9 mouse cellular contexts compared by ENCODE assay signal in the genomic region with DNA sequence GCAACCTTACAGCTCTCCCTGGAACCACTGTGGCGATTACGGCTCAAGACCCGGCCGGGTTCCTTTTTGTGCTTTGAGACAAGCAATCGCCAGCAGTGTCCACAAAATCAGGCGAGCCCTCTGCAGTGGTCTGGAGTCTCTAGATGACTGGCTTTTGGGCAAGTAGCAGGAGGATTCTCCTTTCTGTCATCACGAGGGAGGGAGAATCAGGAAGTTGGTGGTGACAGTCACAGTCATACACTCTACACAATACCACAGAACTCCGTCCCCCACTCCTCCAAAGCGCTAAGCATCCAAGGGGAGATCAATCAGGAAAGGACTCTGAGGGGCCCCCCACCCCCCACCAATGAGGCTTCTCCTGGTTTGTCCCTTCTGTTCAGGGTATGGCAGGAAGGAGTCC. TPM values are rescaled to one million over a fixed set of nuclear protein-coding genes. Genes with fewer than 3 reads are reported as not detected.
DNase-seq lines count a peak whose midpoint lies in the region; ATAC-seq and TF ChIP-seq lines count a peak whose summit lies in the region.
"Had no signal": no experiment of that assay in that cellular context is flagged by ENCODE, and none has a peak within 500 bp of the region (broad histone marks: within the 10 kb centered on the region; RNA-seq: fewer than 3 reads in every experiment).

No protein-coding gene starts in this region.

- DNase-seq in layer of hippocampus, adult 2 months (ENCODE audit: low spot score in 2 of 2), result no peak
- no peak for DNase-seq in layer of hippocampus, adult 9-11 months
- DNase-seq in embryonic facial prominence, embryonic 10.5 days (ENCODE audit: low spot score), result no peak
- DNase-seq in limb, embryonic 11.5 days (ENCODE audit: low spot score), result no peak
- DNase-seq in cerebellum, adult 18-20 months, result no peak
- no peak for DNase-seq in cerebellum, adult 9-11 months

- peak overlapping the region; percentile 35 for H3K4me2 ChIP-seq in limb, embryonic 11.5 days (ENCODE audit: low read depth, severe bottlenecking)
- peak overlapping the region; percentile 60 for H3K4me2 ChIP-seq in neural tube, embryonic 13.5 days

- H3K4me1 ChIP-seq in embryonic facial prominence, embryonic 10.5 days, result peaks cover 17% of the 10 kb centered on the region
- 0 out of 2 replicates have a peak, but pooled peaks cover 2% of the 10 kb centered on the region for H3K4me1 ChIP-seq in limb, embryonic 11.5 days (ENCODE audit: control insufficient read depth, insufficient read depth, low read length)
- H3K4me1 ChIP-seq in neural tube, embryonic 13.5 days (replicated peaks), result peaks cover 11% of the 10 kb centered on the region

- no peak overlapping the region for H3K9ac ChIP-seq in limb, embryonic 11.5 days (ENCODE audit: low read length)
- peak overlapping the region; percentile 50; the same call in 1 of the 2 replicates for H3K9ac ChIP-seq in neural tube, embryonic 13.5 days

- peak overlapping the region; percentile 38 for H3K4me3 ChIP-seq in layer of hippocampus, adult 2 months
- peak overlapping the region; percentile 57 for H3K4me3 ChIP-seq in embryonic facial prominence, embryonic 10.5 days
- H3K4me3 ChIP-seq in limb, embryonic 11.5 days (ENCODE audit: low read depth, low read length), result peak overlapping the region; percentile 27
- H3K4me3 ChIP-seq in neural tube, embryonic 13.5 days, result peak overlapping the region; percentile 36
- H3K4me3 ChIP-seq: myocyte had no signal

- WGBS in embryonic facial prominence, embryonic 10.5 days, result 30% methylated on average over 9 of the region's 9 CpGs
- WGBS in limb, embryonic 11.5 days, result 29% methylated on average over 9 of the region's 9 CpGs
- 24% methylated on average over 9 of the region's 9 CpGs for WGBS in neural tube, embryonic 13.5 days

- ATAC-seq in limb, embryonic 11.5 days (ENCODE audit: insufficient number of reproducible peaks, low FRiP score, low TSS enrichment, low read depth), result no peak
- ATAC-seq in neural tube, embryonic 13.5 days (ENCODE audit: low read depth), result no peak
- ATAC-seq in inflammation-experienced regulatory T-cells, adult 6 months, result no peak

- peaks cover 70% of the 10 kb centered on the region for H3K27me3 ChIP-seq in embryonic facial prominence, embryonic 10.5 days (replicated peaks; ENCODE audit: low read depth, poor library complexity, severe bottlenecking)
- peaks cover 38% of the 10 kb centered on the region for H3K27me3 ChIP-seq in limb, embryonic 11.5 days (ENCODE audit: control insufficient read depth, insufficient read depth, low read length)
- H3K27me3 ChIP-seq in neural tube, embryonic 13.5 days, result peaks cover 58% of the 10 kb centered on the region

- H3K27ac ChIP-seq in layer of hippocampus, adult 2 months, result peak overlapping the region; percentile 70; the same call in 1 of the 2 replicates
- no peak overlapping the region for H3K27ac ChIP-seq in embryonic facial prominence, embryonic 10.5 days (replicated peaks)
- H3K27ac ChIP-seq in limb, embryonic 11.5 days (replicated peaks; ENCODE audit: low read depth, low read length), result no peak overlapping the region
- no peak overlapping the region for H3K27ac ChIP-seq in neural tube, embryonic 13.5 days (replicated peaks)

- H3K36me3 ChIP-seq in embryonic facial prominence, embryonic 10.5 days (replicated peaks), result no peaks in the 10 kb centered on the region
- no peaks in the 10 kb centered on the region for H3K36me3 ChIP-seq in limb, embryonic 11.5 days (ENCODE audit: control insufficient read depth, insufficient read depth, low read length)
- H3K36me3 ChIP-seq in neural tube, embryonic 13.5 days, result no peaks in the 10 kb centered on the region

- TF ChIP-seq CTCF in layer of hippocampus, adult 2 months (conservative IDR thresholded peaks at IDR 0.05), result no peak

- no peaks in the 10 kb centered on the region for H3K9me3 ChIP-seq in embryonic facial prominence, embryonic 10.5 days
- no peaks in the 10 kb centered on the region for H3K9me3 ChIP-seq in limb, embryonic 11.5 days (ENCODE audit: control insufficient read depth, low read length)
- H3K9me3 ChIP-seq in neural tube, embryonic 13.5 days, result no peaks in the 10 kb centered on the region

RNA-seq across cellular contexts. Expression of a gene that starts 0.6 kb away (rescaled TPM):
- 1 to 10 TPM; 5.6 to 7.0 TPM for total RNA-seq in layer of hippocampus, adult 2 months (2021)
- polyA plus RNA-seq in embryonic facial prominence, embryonic 10.5 days (2016; fragmentation: Nextera tagmentation; extraction: Ambion mirVana), result 0.05 and 0.16 TPM in 2 replicates
- 0.04 and 0.07 TPM in 2 replicates for polyA plus RNA-seq in limb, embryonic 11.5 days (2014; fragmentation: Nextera tagmentation; extraction: Ambion mirVana)
- 0.28 and 0.38 TPM in 2 replicates for polyA plus RNA-seq in neural tube, embryonic 13.5 days (2015; fragmentation: Nextera tagmentation; extraction: Ambion mirVana)
- polyA plus RNA-seq in inflammation-experienced regulatory T-cells, adult 6 months (2017; shearing (Covaris generic)), result 10 to 100 TPM; 55.3 to 67.0 (median 65.0) TPM

RNA-seq across cellular contexts. Expression of a gene that starts 33.0 kb away (rescaled TPM):
- 10 to 100 TPM; 77.4 to 94.2 TPM for total RNA-seq in layer of hippocampus, adult 2 months (2021)
- polyA plus RNA-seq in embryonic facial prominence, embryonic 10.5 days (2016; fragmentation: Nextera tagmentation; extraction: Ambion mirVana), result 9.0 and 10.2 TPM in 2 replicates
- 6.6 and 6.7 TPM in 2 replicates for polyA plus RNA-seq in limb, embryonic 11.5 days (2014; fragmentation: Nextera tagmentation; extraction: Ambion mirVana)
- 17.9 and 20.3 TPM in 2 replicates for polyA plus RNA-seq in neural tube, embryonic 13.5 days (2015; fragmentation: Nextera tagmentation; extraction: Ambion mirVana)
- polyA plus RNA-seq in inflammation-experienced regulatory T-cells, adult 6 months (2017; shearing (Covaris generic)), result 10 to 100 TPM in 1 of 3 experiments, 1 to 10 TPM in 2; 7.4 to 10.9 (median 9.1) TPM

RNA-seq across cellular contexts. Expression of a gene that starts 40.9 kb away (rescaled TPM):
- total RNA-seq in layer of hippocampus, adult 2 months (2021), result 1 to 10 TPM; 1.3 TPM
- polyA plus RNA-seq in embryonic facial prominence, embryonic 10.5 days (2016; fragmentation: Nextera tagmentation; extraction: Ambion mirVana), result 1.7 and 2.2 TPM in 2 replicates
- 0.65 and 1.4 TPM in 2 replicates for polyA plus RNA-seq in limb, embryonic 11.5 days (2014; fragmentation: Nextera tagmentation; extraction: Ambion mirVana)
- 1.2 and 2.5 TPM in 2 replicates for polyA plus RNA-seq in neural tube, embryonic 13.5 days (2015; fragmentation: Nextera tagmentation; extraction: Ambion mirVana)
- 10 to 100 TPM in 1 of 3 experiments, 1 to 10 TPM in 2; 6.8 to 12.6 (median 8.2) TPM for polyA plus RNA-seq in inflammation-experienced regulatory T-cells, adult 6 months (2017; shearing (Covaris generic))

RNA-seq across cellular contexts. Expression of a gene that starts 59.2 kb away (rescaled TPM):
- 1 to 10 TPM; 5.3 to 5.6 TPM for total RNA-seq in layer of hippocampus, adult 2 months (2021)
- 2.1 and 4.0 TPM in 2 replicates for polyA plus RNA-seq in embryonic facial prominence, embryonic 10.5 days (2016; fragmentation: Nextera tagmentation; extraction: Ambion mirVana)
- polyA plus RNA-seq in limb, embryonic 11.5 days (2014; fragmentation: Nextera tagmentation; extraction: Ambion mirVana), result 3.8 and 4.2 TPM in 2 replicates
- polyA plus RNA-seq in neural tube, embryonic 13.5 days (2015; fragmentation: Nextera tagmentation; extraction: Ambion mirVana), result 2.8 and 3.7 TPM in 2 replicates
- polyA plus RNA-seq in inflammation-experienced regulatory T-cells, adult 6 months (2017; shearing (Covaris generic)), result 100 to 1,000 TPM; 292 to 493 (median 317) TPM
- polyA plus RNA-seq: myocyte had no signal

Comparison
In these comparisons a context has a peak if more than half of its experiments do, and no peak if none do; other contexts are left out.
1. RNA of a gene that starts 0.6 kb away (polyA plus RNA-seq): 55.3 to 67.0 TPM in inflammation-experienced regulatory T-cells, adult 6 months; 0.28 to 0.38 TPM in neural tube, embryonic 13.5 days, 0.05 to 0.16 TPM in embryonic facial prominence, embryonic 10.5 days and 0.04 to 0.07 TPM in limb, embryonic 11.5 days; every median in the first group is over 10 times any median in the second.
2. Peak in every context shown above with its lines, with median percentiles within 50 percentile points of each other: H3K4me3 ChIP-seq.